Mouse (Mus musculus): ENCODE measurements at regions not wholly inside any gene's neighbourhood (a gene's known extent, or its start where the extent isn't known, plus 50 kb on each side); places are given as distances from the start of the nearest gene placed in this dataset.

- DNase-seq (ENCODE audit: low spot score) (no peak), ATAC-seq (ENCODE audit: low FRiP score, low TSS enrichment) (no peak)
- Histone ChIP-seq H3K27ac (replicated peaks) (no peak overlapping the region), H3K9me3 (ENCODE audit: control insufficient read depth, low read length) (no peaks in the 10 kb centered on the region), H3K4me3 (ENCODE audit: low read depth, low read length) (no peak overlapping the region), H3K36me3 (ENCODE audit: control insufficient read depth, insufficient read depth, low read length) (no peaks in the 10 kb centered on the region), H3K9ac (ENCODE audit: low read length) (no peak overlapping the region), H3K4me2 (replicated peaks; ENCODE audit: low read depth) (no peak overlapping the region), H3K27me3 (ENCODE audit: control insufficient read depth, insufficient read depth, low read length) (no peaks in the 10 kb centered on the region), H3K4me1 (replicated peaks; ENCODE audit: control insufficient read depth, insufficient read depth) (peaks cover 10% of the 10 kb centered on the region)
- TF ChIP-seq CTCF (IDR thresholded peaks at IDR 0.05; ENCODE audit: low read depth) (no peak), EP300 (optimal IDR thresholded peaks at IDR 0.05) (no peak)
- WGBS, result 57% methylated on average over 5 of the region's 5 CpGs
Measured at GRCm38 (mm10) chr14:76614682-76615081, 58.0 kb upstream of the Serp2 start.

GRCm38 (mm10) chr14:76613604-76614003 lies 56.9 kb upstream of the Serp2 start:
- 82% methylated on average over 6 of the region's 6 CpGs for WGBS
- no peak overlapping the region for H3K27ac ChIP-seq (replicated peaks)
- H3K4me3 ChIP-seq (ENCODE audit: low read depth, low read length), result no peak overlapping the region
- no peak overlapping the region for H3K4me2 ChIP-seq (replicated peaks; ENCODE audit: low read depth)
- ATAC-seq (ENCODE audit: low FRiP score, low TSS enrichment) (no peak), DNase-seq (ENCODE audit: low spot score) (no peak)
- no peaks in the 10 kb centered on the region for H3K36me3 ChIP-seq (ENCODE audit: control insufficient read depth, insufficient read depth, low read length)
- H3K4me1 ChIP-seq (replicated peaks; ENCODE audit: control insufficient read depth, insufficient read depth), result peaks cover 5% of the 10 kb centered on the region
- no peak overlapping the region for H3K9ac ChIP-seq (ENCODE audit: low read length)
- no peaks in the 10 kb centered on the region for H3K9me3 ChIP-seq (ENCODE audit: control insufficient read depth, low read length)
- no peaks in the 10 kb centered on the region for H3K27me3 ChIP-seq (ENCODE audit: control insufficient read depth, insufficient read depth, low read length)
- no peak for TF ChIP-seq CTCF (IDR thresholded peaks at IDR 0.05; ENCODE audit: low read depth)
- no peak for TF ChIP-seq EP300 (optimal IDR thresholded peaks at IDR 0.05)

- H3K9ac ChIP-seq (ENCODE audit: low read length), result no peak overlapping the region
- H3K27me3 ChIP-seq (ENCODE audit: control insufficient read depth, insufficient read depth, low read length), result no peaks in the 10 kb centered on the region
- ATAC-seq (ENCODE audit: low FRiP score, low TSS enrichment) (peak; percentile 58), DNase-seq (ENCODE audit: low spot score) (no peak)
- H3K4me1 ChIP-seq (replicated peaks; ENCODE audit: control insufficient read depth, insufficient read depth), result no peaks in the 10 kb centered on the region
- TF ChIP-seq CTCF (IDR thresholded peaks at IDR 0.05; ENCODE audit: low read depth) (no peak), EP300 (optimal IDR thresholded peaks at IDR 0.05) (no peak)
- no peaks in the 10 kb centered on the region for H3K9me3 ChIP-seq (ENCODE audit: control insufficient read depth, low read length)
- no peaks in the 10 kb centered on the region for H3K36me3 ChIP-seq (ENCODE audit: control insufficient read depth, insufficient read depth, low read length)
- H3K27ac ChIP-seq (replicated peaks), result no peak overlapping the region
- no peak overlapping the region for H3K4me3 ChIP-seq (ENCODE audit: low read depth, low read length)
- 42% methylated on average over 11 of the region's 11 CpGs for WGBS
- no peak overlapping the region for H3K4me2 ChIP-seq (replicated peaks; ENCODE audit: low read depth)
Measured at GRCm38 (mm10) chr14:76610429-76611378, 54.0 kb upstream of the Serp2 start.

Measured in stomach, postnatal 0 days (tissue).